Mouse (Mus musculus): ENCODE measurements around the gene Zfp710.
"Not testable (repeated sequence)": the region's sequence is repeated elsewhere in the genome, so short reads cannot be mapped to it uniquely, and the experiment has no call there.

Gene Zfp710

DNA sequence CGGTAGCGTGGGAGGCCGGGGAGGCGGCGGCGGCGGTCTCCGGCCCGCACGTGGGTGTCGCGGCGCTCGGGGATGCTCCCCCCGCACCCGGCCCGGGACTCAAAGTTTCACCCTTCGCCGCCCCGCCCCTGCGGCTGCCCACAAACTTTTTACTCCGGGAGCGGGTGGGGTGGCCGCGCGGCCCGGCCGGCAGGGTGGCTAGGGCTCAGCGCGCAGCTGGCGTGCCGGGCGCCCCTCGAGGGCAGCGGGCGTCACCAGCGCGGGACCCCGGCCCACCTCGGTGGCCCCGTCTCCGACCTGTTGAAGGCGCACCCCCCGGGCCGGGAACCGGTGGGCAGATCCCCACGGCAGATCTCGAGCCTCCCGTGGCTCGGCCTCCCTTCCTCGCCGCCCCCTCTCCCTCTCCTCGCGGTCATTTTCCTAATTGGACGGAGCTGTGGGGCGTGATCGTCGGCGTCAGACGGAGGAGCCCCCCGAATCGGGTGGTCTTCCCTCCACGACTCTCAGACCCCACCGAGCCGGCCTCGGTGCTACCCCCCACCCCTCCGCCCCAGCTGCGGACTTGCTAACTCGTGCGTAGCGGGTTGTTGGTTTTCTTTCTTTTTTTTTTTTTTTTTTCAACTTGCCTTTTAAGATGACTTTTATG lies 2.5 kb downstream of the Zfp710 start:
- no peak for DNase-seq (ENCODE audit: low spot score)

DNA sequence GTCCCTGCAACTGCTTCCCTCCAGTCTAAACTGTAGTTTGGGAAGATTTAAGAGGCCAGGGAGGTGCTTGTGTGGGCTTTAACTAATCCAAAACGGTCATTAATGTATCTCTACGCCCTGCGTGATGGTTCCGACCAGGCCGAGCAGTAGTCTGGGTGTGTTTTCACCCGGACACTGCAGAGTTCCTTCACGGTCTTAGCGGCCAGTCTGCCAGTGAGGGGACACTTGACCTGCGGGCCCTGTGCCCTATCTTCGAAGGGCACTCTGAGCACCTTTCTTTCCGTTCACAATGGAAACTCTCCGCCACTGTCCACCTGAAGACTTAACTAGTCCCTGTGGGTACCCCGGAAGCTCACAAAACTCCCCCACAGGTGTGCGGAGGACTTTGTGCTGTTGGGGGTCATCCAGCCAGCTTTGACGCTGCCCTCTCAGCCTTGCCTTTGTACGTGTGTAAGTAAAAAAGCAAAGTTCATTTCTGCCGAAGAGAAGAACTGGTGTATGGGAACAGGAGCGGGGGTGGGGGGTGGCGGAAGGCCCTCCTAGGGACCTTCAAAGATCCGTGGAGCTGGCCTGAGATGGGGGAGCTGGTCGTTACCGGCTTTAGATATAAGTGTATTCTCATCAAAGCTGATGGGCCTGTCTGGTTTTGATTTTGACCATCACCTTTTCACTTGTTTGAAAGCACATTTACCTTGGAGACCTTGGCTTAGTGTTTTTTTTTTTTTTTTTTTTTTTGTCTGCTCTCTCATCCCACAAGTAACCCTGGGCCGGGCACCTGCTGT lies 3.2 kb downstream of the Zfp710 start:
- DNase-seq (ENCODE audit: low spot score), result no peak

- DNase-seq (ENCODE audit: low spot score), result no peak
These were observed 3.8 kb downstream of the Zfp710 start for GRCm38 (mm10) chr7:80028418-80028720.

DNA sequence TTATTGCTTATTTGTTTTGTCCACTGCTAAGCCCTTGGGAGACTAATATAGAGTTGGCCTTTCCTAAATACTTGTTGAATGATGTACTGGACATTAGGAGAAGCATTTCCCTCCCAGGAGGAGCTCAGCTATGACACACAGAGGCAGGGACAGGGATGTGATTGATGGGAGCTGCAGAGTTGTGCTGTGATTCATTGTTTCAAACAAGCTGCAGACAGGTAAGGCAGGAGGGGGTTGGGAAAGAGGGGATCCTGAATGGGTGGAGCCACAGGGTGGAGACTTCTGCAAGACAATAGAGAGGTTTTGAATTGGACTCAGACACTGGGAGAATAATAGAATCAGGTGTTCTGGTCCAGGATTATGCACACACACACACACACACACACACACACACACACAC lies 5.4 kb downstream of the Zfp710 start:
- DNase-seq (ENCODE audit: low spot score), result no peak

- no peak for DNase-seq (ENCODE audit: low spot score)
These were observed 5.9 kb downstream of the Zfp710 start for GRCm38 (mm10) chr7:80030486-80030885.

DNA sequence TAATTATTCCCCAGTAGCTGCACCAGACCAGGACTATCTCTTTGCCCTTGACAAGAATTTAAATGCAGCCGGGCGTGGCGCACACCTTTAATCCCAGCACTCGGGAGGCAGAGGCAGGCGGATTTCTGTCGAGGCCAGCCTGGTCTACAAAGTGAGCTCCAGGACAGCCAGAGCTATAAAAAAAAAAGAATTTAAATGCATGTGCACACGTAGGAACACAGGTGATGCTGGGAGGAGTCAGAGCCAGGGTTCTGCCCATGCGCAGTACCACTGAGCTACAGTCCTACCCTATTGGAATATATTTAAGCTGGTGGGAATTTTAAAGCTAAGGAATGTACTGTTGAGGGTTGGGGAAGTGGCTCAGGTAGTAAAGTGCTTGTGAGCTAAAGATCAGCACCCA lies 6.4 kb downstream of the Zfp710 start:
- no peak for DNase-seq (ENCODE audit: low spot score)

DNA sequence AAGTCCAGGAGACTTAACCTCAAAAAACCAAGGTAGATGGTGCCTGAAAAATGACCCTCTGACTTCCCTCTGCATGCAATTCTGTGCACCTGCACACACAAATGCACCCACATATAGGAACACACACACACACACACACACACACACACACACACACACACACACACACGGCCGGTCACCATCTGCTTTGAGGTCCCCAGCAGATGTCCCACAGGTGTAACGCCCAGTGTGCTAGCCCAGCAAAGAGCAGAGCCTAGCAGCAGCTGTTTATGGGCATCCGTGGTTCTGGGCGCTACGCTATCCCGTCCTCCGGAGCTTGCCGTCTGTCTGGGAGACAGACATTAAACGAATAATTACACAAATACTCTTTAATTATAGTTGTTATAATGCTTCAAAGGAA lies 6.9 kb downstream of the Zfp710 start:
- no peak for DNase-seq (ENCODE audit: low spot score)

DNA sequence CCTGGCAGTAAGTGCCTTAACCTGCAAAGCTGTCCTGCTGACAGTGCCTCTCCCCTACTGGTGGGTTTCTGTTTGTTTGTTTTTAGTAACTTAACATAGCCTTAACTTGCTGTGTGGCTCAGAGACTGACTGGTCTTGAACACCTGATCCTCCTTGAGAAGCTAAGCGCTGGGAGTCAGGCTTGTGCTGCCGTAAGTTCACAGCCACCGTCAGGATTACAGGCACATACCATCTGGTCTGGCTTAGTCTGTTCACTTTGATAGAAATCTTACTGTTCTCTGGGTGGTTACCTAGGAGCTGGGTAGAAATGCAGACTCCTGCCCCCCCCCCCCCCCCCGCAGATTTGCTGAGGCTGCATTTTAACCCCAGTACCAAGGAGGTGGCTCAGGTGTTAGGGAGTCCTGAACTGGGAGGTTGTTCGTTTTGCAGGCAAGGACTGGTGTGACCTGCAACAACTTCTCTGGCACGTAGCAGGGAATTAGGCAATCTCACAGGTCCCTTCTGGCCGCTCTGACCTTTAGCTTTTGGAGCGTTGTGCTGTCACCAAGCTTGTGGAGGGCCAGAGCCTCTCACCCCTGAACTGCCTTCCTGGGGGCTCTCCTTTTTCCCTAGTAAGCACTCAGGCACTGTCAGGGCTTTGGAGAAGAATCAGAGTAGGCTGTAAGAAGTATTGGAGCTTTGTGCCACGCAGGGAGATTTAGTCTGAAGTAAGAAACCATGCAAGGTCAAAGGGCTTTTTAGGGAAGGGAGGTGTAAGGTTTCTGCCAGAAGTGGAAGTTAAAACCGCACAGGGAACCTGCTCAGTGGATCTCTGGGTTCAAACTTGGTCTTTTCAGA lies 7.8 kb downstream of the Zfp710 start:
- no peak for DNase-seq (ENCODE audit: low spot score)

DNA sequence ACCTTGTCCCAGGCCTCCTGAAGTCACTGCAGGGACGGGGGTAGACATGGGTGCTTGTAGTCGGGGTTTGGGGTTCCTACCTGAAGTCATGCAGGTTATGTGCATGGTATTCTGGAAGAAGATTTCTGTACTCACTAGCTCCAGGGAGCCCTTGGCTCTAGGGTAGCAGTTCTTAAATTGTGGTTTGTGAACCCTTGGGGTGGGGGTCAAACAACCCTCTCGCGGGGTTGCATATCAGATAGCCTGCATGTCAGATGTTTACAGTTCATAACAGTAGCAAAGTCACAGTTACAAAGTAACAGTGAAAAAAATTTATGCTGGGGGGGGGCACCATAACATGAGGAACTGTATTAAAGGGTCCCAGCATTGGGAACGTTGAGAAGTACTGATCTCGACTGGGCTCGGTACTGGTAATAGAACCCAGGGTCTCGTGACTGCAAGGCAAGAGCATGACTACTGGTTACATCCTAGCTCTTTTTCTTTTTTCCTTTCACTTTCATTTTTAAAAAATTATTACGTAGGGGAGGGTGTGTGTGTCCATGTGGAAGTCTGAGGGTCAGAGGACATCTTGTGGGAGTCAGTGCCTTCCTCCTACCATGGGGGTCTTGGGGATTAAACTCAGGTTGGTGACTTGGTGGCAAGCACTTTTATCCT lies 8.6 kb downstream of the Zfp710 start:
- DNase-seq (ENCODE audit: low spot score), result no peak

DNA sequence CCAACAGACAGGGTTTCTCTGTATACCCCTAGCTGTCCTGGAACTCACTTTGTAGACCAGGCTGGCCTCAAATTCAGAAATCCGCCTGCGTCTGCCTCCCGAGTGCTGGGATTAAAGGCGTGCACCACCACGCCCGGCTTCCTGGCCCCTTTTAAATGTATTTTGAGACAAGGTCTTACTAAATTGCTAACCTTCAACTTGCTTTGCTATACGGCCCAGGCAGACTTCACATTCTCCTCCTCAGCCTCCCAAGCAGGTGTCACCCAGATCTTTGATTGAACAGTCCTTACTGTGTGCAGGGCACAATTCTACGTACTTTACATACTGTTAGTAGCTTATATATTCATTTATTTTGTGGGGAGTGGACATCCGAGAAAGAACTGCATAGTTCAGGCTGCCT lies 9.2 kb downstream of the Zfp710 start:
- DNase-seq (ENCODE audit: low spot score), result no peak

DNA sequence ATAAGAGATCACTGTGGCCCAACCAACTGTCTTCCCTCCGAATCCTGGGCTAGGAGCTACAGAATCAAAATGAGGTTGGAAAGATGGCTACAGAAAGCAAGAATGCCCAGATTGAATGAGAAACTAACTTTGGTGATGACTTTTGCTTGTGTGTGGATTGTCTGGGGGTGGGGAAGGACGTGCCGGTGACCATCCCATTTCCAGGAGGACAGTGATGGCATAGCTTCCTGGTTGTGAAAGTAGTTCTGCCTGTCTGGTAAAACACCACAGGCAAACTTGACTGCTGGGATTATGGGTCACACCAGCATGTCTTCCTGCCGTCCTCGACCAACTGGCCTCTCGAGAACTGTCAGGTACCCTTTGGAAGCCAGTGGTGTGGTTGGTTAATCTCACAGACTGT lies 10.5 kb downstream of the Zfp710 start:
- DNase-seq (ENCODE audit: low spot score), result no peak

DNA sequence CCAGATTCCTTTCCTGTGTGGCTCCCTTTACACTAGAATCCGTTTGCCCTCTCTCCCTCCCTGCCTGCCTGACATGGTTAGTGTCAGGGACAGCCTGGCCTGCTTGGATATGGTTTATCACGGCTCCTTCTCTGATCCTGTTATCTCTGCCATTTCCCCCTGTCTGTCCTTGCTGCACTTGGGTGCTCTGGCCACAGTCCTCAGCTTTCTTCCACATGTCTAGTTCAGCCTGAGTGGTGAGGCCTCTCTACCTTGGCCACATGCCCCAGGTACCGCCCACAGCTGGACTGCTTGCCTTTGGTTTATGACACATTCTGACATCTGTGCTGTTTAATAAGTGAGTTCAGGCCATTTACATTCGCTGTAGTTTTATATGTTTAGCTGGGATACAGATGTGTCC lies 11.1 kb downstream of the Zfp710 start:
- DNase-seq (ENCODE audit: low spot score), result no peak

GRCm38 (mm10) chr7:80039699-80040098 lies 15.1 kb downstream of the Zfp710 start:
- no peak for DNase-seq (ENCODE audit: low spot score)

- no peak for DNase-seq (ENCODE audit: low spot score)
These were observed 19.6 kb downstream of the Zfp710 start for GRCm38 (mm10) chr7:80044170-80044569.

DNA sequence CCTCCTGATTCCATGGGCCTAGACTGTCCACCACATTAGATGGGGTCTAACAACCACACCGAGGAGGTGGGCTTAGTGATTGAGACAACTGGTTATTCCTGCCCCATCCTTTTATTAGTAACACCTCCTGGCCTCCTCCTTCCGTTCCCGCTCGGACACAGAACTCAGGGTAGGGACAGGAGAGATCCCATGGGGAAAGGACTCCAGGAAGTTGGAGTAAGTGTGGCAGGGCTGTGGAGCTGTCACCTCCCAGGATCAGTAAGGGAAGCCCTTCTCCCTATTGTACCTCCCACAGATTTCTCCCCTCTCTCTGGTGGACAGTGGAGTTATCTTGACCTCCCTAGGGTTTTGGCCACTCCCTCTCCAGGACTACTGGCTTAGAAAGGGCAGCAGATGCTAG lies 22.4 kb downstream of the Zfp710 start:
- no peak for DNase-seq (ENCODE audit: low spot score)

GRCm38 (mm10) chr7:80049746-80050145 lies 25.1 kb downstream of the Zfp710 start:
- no peak for DNase-seq (ENCODE audit: low spot score)

- DNase-seq (ENCODE audit: low spot score), result not testable (repeated sequence)
These were observed 25.8 kb downstream of the Zfp710 start for GRCm38 (mm10) chr7:80050382-80050781.

DNA sequence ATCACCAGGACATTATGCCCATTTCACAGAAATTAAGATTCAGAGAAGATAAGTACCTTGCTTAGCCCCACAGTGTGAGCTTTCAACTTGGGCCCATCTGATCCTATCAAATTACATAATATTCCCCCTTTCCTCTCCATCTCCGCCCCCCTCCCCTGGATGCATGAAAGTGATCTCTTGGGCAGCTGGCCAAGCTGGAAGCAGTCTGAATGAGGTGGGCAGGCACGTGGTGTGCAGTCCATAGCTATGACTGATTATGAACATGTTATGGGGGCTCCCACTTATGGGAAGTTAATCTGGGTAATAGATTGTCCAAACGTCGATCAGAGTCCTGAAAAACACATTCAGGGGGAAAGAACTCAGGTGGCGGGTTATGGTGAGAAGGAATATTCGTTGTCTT lies 27.2 kb downstream of the Zfp710 start:
- DNase-seq (ENCODE audit: low spot score), result no peak

DNA sequence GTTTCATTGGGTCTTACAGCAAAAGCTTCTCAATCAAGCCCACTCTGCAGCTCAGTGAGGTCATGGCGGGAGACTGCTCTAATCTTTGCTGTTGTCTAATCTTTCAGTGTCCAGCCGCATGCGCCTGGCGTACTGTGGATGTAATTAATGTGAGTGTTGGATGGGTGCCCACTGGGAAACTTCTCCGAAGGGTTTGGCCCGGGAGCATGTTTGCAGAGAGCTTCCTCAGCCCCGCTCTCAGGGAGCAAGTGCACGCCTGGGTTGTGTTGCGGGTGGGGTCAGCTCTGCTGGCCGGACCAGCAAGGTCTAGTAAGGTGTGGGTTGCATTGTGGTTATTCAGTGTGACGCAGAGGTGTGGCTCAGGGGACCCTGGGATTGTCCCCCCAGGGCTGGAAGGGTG lies 27.6 kb downstream of the Zfp710 start:
- DNase-seq (ENCODE audit: low spot score), result no peak

DNA sequence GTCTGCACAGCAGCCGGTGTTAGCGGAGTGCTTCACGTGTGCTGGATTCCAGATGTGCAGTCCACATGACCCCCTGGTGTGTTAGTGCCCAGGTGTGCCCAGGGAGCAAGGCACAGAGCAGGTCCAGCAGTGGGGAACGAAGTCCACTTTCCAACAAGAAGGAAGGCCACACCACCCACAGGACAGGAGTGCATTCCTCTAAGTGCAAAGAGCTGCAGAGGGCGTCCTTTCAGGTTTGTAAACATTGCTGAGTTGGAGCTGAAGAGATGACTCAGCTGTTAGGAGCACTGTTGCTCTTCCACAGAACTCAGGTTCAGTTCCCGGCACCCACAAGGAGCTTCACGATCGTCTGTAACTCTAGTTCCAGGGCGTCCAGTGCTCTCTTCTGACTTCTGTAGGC lies 28.5 kb downstream of the Zfp710 start:
- DNase-seq (ENCODE audit: low spot score), result no peak

DNA sequence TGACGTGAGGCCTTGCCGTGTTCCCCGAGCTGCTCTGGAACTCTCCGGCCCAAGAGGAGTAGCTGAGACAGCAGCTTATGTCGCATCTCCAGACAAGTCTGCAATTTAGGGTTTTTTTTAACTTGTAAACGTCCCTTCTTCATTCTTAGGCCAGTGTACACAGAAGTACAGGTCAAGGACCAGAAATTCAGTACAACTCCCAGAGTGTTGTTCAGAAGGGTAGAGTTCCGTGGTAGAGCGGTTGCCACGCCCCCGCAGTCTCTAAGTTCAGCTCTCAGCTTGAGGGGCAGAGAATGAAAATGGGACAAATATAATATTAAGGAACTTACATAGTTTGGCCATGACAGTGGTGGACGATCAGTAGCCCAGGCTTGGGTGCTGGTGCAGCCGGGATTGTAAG lies 31.2 kb downstream of the Zfp710 start:
- DNase-seq (ENCODE audit: low spot score), result no peak

GRCm38 (mm10) chr7:80057002-80057691 lies 32.5 kb downstream of the Zfp710 start:
- no peak for DNase-seq (ENCODE audit: low spot score)
